Comparison of ENCODE assay signal across 21 mouse cellular contexts in genomic region chr4:131415453-131415852, GRCm38 (mm10).
DNase-seq lines count a peak whose midpoint lies in the region; ATAC-seq and TF ChIP-seq lines count a peak whose summit lies in the region.
"Had no signal": no experiment of that assay in that cellular context is flagged by ENCODE, and none has a peak within 500 bp of the region (broad histone marks: within the 10 kb centered on the region; RNA-seq: fewer than 3 reads in every experiment).

No protein-coding gene starts in this region.

- H3K4me3 ChIP-seq in layer of hippocampus, adult 2 months = no peak overlapping the region

- TF ChIP-seq CTCF in layer of hippocampus, adult 2 months (conservative IDR thresholded peaks at IDR 0.05) = no peak

- DNase-seq in frontal cortex, postnatal 14 days (ENCODE audit: low spot score in 2 of 2) = no peak
- DNase-seq in layer of hippocampus, adult 2 months (ENCODE audit: low spot score in 2 of 2) = no peak
- no peak for DNase-seq in layer of hippocampus, adult 9-11 months
- DNase-seq in right cerebral cortex, adult 18-20 months = peak; percentile 25
- no peak for DNase-seq in right cerebral cortex, adult 2 months (ENCODE audit: low spot score in 2 of 2)
- DNase-seq in brain, adult 2 months (ENCODE audit: low read depth, low spot score) = peak; percentile 43
- no peak for DNase-seq in urinary bladder, postnatal 36 days (ENCODE audit: low spot score in 2 of 2)
- DNase-seq: adrenal gland, adult 2 months; adrenal gland, adult 8-10 months; adrenal gland, postnatal 10 days; adrenal gland, postnatal 14 days; adrenal gland, postnatal 25 days; adrenal gland, postnatal 36 days; B cell, adult 2 months; cerebellum, adult 11 months; cerebellum, adult 11-12 months; cerebellum, adult 18-20 months had no signal

- peak; percentile 62 for ATAC-seq in frontal cortex, adult (ENCODE audit: low TSS enrichment)
- ATAC-seq: activated CD4-positive, CD25-positive, alpha-beta regulatory T cell, adult 4 months; CD4-positive, CD25-positive, alpha-beta regulatory T cell, adult 4 months; Patski had no signal

- peak overlapping the region; percentile 76; the same call in 1 of the 2 replicates for H3K27ac ChIP-seq in layer of hippocampus, adult 2 months

Comparison
In these comparisons a context has a peak if more than half of its experiments do, and no peak if none do; other contexts are left out.
1. DNase-seq: peak in right cerebral cortex, adult 18-20 months (single experiment) and brain, adult 2 months (single experiment); none in frontal cortex, postnatal 14 days (0 of 2), layer of hippocampus, adult 2 months (0 of 2), layer of hippocampus, adult 9-11 months (single experiment), right cerebral cortex, adult 2 months (0 of 2) and urinary bladder, postnatal 36 days (0 of 2).